Mouse (Mus musculus) MEL (cell line): ENCODE measurements around the gene Apbb2. TPM values are rescaled to one million over a fixed set of nuclear protein-coding genes. Genes with fewer than 3 reads are reported as not detected.

Experiments used
- DNase-seq: peaks from one replicate; pipeline ENCODE4 v3.0.0; 2011; ENCODE audit warnings: low read depth, low spot score
- H3K27ac ChIP-seq: 2 replicates; pipeline ENCODE4 v1.5.1; 2012; ENCODE audit warnings: low read depth, mild to moderate bottlenecking, control low read depth, low read length, moderate library complexity; ENCODE audit not compliant: control insufficient read depth
- H3K27me3 ChIP-seq, 2 experiments: fragments of 150-350 bp in 1 of 2; sonication (generic) in 1 of 2; 2 replicates each; pipeline ENCODE4 v1.6.1; 2012; ENCODE audit warnings: low read length in 2 of 2, mild to moderate bottlenecking in 2 of 2, improper control_type of control experiment in 1 of 2, moderate library complexity in 1 of 2; ENCODE audit not compliant: insufficient read depth in 2 of 2, control insufficient read depth in 1 of 2
- H3K36me3 ChIP-seq, 2 experiments: 2 replicates each; pipeline ENCODE4 v1.6.1; 2012 to 2014; ENCODE audit warnings: low read length in 2 of 2, improper control_type of control experiment in 1 of 2, inconsistent platforms in 1 of 2, mild to moderate bottlenecking in 1 of 2; ENCODE audit not compliant: insufficient read depth in 2 of 2, control insufficient read depth in 1 of 2
- H3K4me1 ChIP-seq, 2 experiments: fragments of 150-350 bp in 1 of 2; sonication (generic) in 1 of 2; 2 replicates each; pipeline ENCODE4 v1.6.1; 2012; ENCODE audit warnings: low read length in 2 of 2, improper control_type of control experiment in 1 of 2, mild to moderate bottlenecking in 1 of 2; ENCODE audit not compliant: insufficient read depth in 2 of 2, control insufficient read depth in 1 of 2
- H3K4me3 ChIP-seq, 2 experiments: fragments of 150-350 bp in 1 of 2; sonication (generic) in 1 of 2; 2 replicates each; pipeline ENCODE4 v1.5.1; 2012; ENCODE audit warnings: low read depth in 2 of 2, low read length in 2 of 2, mild to moderate bottlenecking in 2 of 2, moderate library complexity in 2 of 2, control low read depth in 1 of 2, improper control_type of control experiment in 1 of 2; ENCODE audit not compliant: control insufficient read depth in 1 of 2, insufficient read depth in 1 of 2
- H3K79me2 ChIP-seq: 2 replicates; pipeline ENCODE4 v1.6.1; 2012; ENCODE audit warnings: mild to moderate bottlenecking, low read length, moderate library complexity; ENCODE audit not compliant: control insufficient read depth, poor library complexity, insufficient read depth
- H3K9ac ChIP-seq: 2 replicates; pipeline ENCODE4 v1.6.1; 2012; ENCODE audit warnings: low read depth, mild to moderate bottlenecking, control low read depth, low read length, moderate library complexity; ENCODE audit not compliant: control insufficient read depth, poor library complexity, severe bottlenecking
- H3K9me3 ChIP-seq: fragments of 150-350 bp; sonication (generic); replicated peaks from 2 replicates; pipeline ENCODE4 v1.6.1; 2012; ENCODE audit warnings: mild to moderate bottlenecking, low read length, improper control_type of control experiment, moderate library complexity; ENCODE audit not compliant: insufficient read depth
- CHD2 ChIP-seq: IDR thresholded peaks from 2 replicates; pipeline ENCODE4 v1.6.1; 2011; ENCODE audit warnings: low read length, improper control_type of control experiment
- GABPA ChIP-seq: IDR thresholded peaks from 2 replicates; pipeline ENCODE4 v1.6.1; 2012; ENCODE audit warnings: low read depth, mild to moderate bottlenecking, inconsistent platforms, low read length, improper control_type of control experiment, moderate library complexity
- GATA1 ChIP-seq: IDR thresholded peaks from 2 replicates; pipeline ENCODE4 v1.6.1; 2011; ENCODE audit warnings: low read depth, low read length, improper control_type of control experiment
- JUND ChIP-seq: IDR thresholded peaks from 2 replicates; pipeline ENCODE4 v1.6.1; 2011; ENCODE audit warnings: low read depth, mild to moderate bottlenecking, improper control_type of control experiment, low read length
- MAX ChIP-seq: IDR thresholded peaks from 2 replicates; pipeline ENCODE4 v1.6.1; 2011; ENCODE audit warnings: low read length, improper control_type of control experiment
- MEF2A ChIP-seq: IDR thresholded peaks from 2 replicates; pipeline ENCODE4 v1.6.1; 2014; ENCODE audit warnings: low read depth, mild to moderate bottlenecking, inconsistent platforms, low read length, improper control_type of control experiment; ENCODE audit not compliant: poor library complexity, insufficient replicate concordance, severe bottlenecking; ENCODE audit errors: extremely low read depth
- MXI1 ChIP-seq: IDR thresholded peaks from 2 replicates; pipeline ENCODE4 v1.6.1; 2011; ENCODE audit warnings: mild to moderate bottlenecking, low read depth, low read length, improper control_type of control experiment
- MYB ChIP-seq: IDR thresholded peaks from 2 replicates; pipeline ENCODE4 v1.6.1; 2011; ENCODE audit warnings: mild to moderate bottlenecking, low read depth, low read length, improper control_type of control experiment
- MYC ChIP-seq: IDR thresholded peaks from 2 replicates; pipeline ENCODE4 v1.6.1; 2011; ENCODE audit warnings: low read depth, mild to moderate bottlenecking, low read length, improper control_type of control experiment, moderate library complexity
- NELFE ChIP-seq: IDR thresholded peaks from 2 replicates; pipeline ENCODE4 v1.6.1; 2011; ENCODE audit warnings: low read depth, low read length, improper control_type of control experiment
- POLR2A ChIP-seq, 2 experiments: IDR thresholded peaks; 2 replicates each; pipeline ENCODE4 v1.6.1; 2011 to 2012; ENCODE audit warnings: low read length in 2 of 2, mild to moderate bottlenecking in 2 of 2, control low read depth in 1 of 2, improper control_type of control experiment in 1 of 2, low read depth in 1 of 2, moderate library complexity in 1 of 2; ENCODE audit not compliant: control insufficient read depth in 1 of 2, insufficient read depth in 1 of 2, poor library complexity in 1 of 2
- POLR2AphosphoS5 ChIP-seq: IDR thresholded peaks from 2 replicates; pipeline ENCODE4 v1.6.1; 2012; ENCODE audit warnings: low read depth, borderline replicate concordance, mild to moderate bottlenecking, inconsistent platforms, low read length, moderate library complexity, mixed read lengths
- SIN3A ChIP-seq: IDR thresholded peaks from 2 replicates; pipeline ENCODE4 v1.6.1; 2012; ENCODE audit warnings: low read length, improper control_type of control experiment, inconsistent platforms
- TAL1 ChIP-seq: IDR thresholded peaks from 2 replicates; pipeline ENCODE4 v1.6.1; 2012; ENCODE audit warnings: mild to moderate bottlenecking, inconsistent platforms, low read length, moderate library complexity, mixed read lengths
- TBP ChIP-seq: IDR thresholded peaks from 2 replicates; pipeline ENCODE4 v1.8.0; 2011; ENCODE audit warnings: low read depth, low read length, improper control_type of control experiment
- USF1 ChIP-seq: IDR thresholded peaks from 2 replicates; pipeline ENCODE4 v1.6.1; 2014; ENCODE audit warnings: low read depth, mild to moderate bottlenecking, inconsistent platforms, low read length, improper control_type of control experiment, moderate library complexity
- ZMIZ1 ChIP-seq: IDR thresholded peaks from 2 replicates; pipeline ENCODE4 v1.6.1; 2012; ENCODE audit warnings: low read depth, mild to moderate bottlenecking, inconsistent platforms, low read length, improper control_type of control experiment, moderate library complexity
- polyA plus RNA-seq, 2 experiments: library from polyadenylated mRNA; stranded (reverse) in 1 of 2; unstranded in 1 of 2; fragments of >175 nt in 1 of 2; fragments of >200 nt in 1 of 2; gene quantifications; 2 replicates each; pipeline versions ENCODE4 v1.2.1 to v1.2.4; 2012; ENCODE audit warnings: low replicate concordance in 2 of 2, low read depth in 1 of 2; ENCODE audit not compliant: insufficient read length in 2 of 2, insufficient read depth in 1 of 2, missing spikeins in 1 of 2
- total RNA-seq: library from RNA; depleted of rRNA; stranded (reverse); fragments of 300-350 nt; gene quantifications from 2 replicates; pipeline ENCODE4 v1.2.3, GENCODE M21; 2012

Apbb2 gene
- total and polyA plus RNA-seq, 3 experiments: not detected

DNA sequence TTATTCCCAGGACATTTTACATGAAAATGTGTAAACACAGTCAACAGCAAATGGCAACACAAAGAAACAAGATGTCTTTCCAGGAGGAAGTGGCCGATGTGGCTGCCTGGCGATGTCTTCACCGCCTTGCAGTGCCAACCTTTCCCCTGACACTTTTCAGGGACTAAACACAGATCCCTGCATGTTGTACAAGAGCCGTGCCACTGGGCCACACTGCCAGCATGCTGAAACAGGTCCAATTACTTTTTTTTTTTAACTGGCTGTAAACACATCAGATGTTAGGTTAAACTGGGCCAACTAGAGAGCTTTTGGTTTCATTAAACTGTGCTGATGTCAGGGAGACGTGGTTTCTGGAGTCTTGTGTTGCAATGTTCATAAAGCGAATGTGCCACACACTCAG lies 319.7 kb downstream of the Apbb2 start:
- Histone ChIP-seq H3K9me3 (no peaks in the 10 kb centered on the region), H3K27me3 (no peaks in the 10 kb centered on the region), H3K79me2 (no peaks in the 10 kb centered on the region), H3K4me3 (no peak overlapping the region), H3K9ac (no peak overlapping the region), H3K4me1 (no peaks in the 10 kb centered on the region), H3K27ac (no peak overlapping the region)
- no peak for DNase-seq
- no peak for TF ChIP-seq SIN3A
- TF ChIP-seq TAL1: no peak
- TF ChIP-seq NELFE: no peak
- TF ChIP-seq TBP: no peak
- no peak for TF ChIP-seq MEF2A
- TF ChIP-seq, all 39 proteins: peak for 0
- no peaks in the 10 kb centered on the region for H3K36me3 ChIP-seq

DNA sequence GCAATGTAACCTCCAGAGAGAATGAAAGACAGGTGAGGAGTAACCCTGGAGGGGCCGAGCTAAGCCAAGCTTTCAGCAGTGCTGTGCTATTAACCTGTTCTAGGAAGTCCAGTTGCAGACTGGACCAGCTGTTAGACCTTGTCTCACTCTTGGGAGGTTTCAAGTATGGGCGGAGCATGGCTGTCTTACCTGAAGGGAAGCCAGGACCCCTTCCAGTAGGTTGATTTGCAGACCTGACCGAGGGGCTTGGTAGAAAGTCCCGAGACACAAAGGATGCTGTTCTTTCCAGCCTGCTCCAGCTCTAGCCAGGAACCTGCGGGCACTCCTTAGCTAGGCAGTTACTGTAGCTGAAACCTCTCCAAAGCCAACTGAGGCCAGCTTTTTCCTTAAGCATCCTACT lies 322.5 kb downstream of the Apbb2 start:
- Histone ChIP-seq H3K79me2 (no peaks in the 10 kb centered on the region), H3K4me1 (no peaks in the 10 kb centered on the region), H3K9ac (no peak overlapping the region), H3K27ac (no peak overlapping the region), H3K9me3 (no peaks in the 10 kb centered on the region), H3K27me3 (no peaks in the 10 kb centered on the region), H3K36me3 (no peaks in the 10 kb centered on the region), H3K4me3 (no peak overlapping the region)
- no peak for TF ChIP-seq USF1
- no peak for TF ChIP-seq MEF2A
- DNase-seq: no peak

DNA sequence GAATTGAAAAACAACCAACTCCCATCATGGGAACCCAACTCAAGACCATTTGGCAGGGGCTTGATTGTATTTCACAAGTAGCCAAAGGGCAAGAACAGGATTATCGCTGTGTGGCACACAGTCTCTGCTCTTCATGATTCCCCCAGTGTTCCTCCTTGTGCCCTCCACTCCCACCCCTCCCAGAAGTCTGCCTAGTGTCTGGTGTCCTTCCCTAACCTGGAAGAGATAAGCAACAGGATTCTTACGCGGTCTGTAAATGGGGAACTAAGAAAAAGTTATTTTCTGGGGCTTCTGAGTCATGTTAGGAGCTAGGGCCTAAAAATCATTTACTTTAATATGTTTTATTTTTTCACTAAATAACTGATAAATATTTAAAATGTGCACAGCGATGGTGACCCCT lies 323.6 kb downstream of the Apbb2 start:
- Histone ChIP-seq H3K79me2 (no peaks in the 10 kb centered on the region), H3K4me1 (no peaks in the 10 kb centered on the region), H3K9me3 (no peaks in the 10 kb centered on the region), H3K4me3 (no peak overlapping the region), H3K27me3 (no peaks in the 10 kb centered on the region), H3K27ac (no peak overlapping the region), H3K9ac (no peak overlapping the region), H3K36me3 (no peaks in the 10 kb centered on the region)
- no peak for DNase-seq
- no peak for TF ChIP-seq GATA1
- TF ChIP-seq JUND: no peak
- no peak for TF ChIP-seq MXI1

DNA sequence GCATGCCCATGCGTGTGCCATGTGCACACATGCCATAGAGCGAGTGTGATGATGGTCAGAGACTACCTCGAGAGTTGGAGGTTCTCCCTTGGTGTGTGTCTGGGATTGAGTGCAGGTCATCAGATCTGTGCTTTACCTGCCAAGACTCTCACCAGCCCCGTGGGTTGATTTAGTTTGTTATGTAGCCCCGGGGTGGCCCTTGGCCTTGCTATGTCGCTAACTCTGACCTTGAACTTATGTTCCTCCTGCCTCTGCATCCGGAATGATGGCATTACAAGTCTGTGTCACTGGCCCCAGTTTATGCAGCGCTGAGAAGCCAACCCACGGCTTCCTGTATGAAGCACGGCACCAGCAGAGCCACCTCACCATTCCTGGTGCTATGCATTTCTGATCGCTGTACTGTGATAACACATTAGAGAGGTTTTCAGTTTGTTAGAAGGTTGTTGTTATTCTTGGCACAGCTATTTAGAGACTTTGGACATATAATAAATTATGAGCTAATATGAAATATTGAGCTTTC lies 324.4 kb downstream of the Apbb2 start:
- Histone ChIP-seq H3K79me2 (no peaks in the 10 kb centered on the region), H3K27ac (no peak overlapping the region), H3K27me3 (no peaks in the 10 kb centered on the region; a peak in 1 of 4 replicates), H3K9ac (no peak overlapping the region), H3K4me3 (no peak overlapping the region), H3K36me3 (no peaks in the 10 kb centered on the region), H3K9me3 (no peaks in the 10 kb centered on the region), H3K4me1 (no peaks in the 10 kb centered on the region)
- DNase-seq: no peak
- TF ChIP-seq MAX (no peak), POLR2A (IDR thresholded peaks at IDR 0.05; ENCODE audit: control insufficient read depth in 1 of 2, insufficient read depth in 1 of 2, low read depth in 1 of 2, low read length in 2 of 2, poor library complexity in 1 of 2) (no peak), POLR2AphosphoS5 (no peak), CHD2 (no peak), TAL1 (no peak), GABPA (no peak), USF1 (no peak), MYC (no peak), ZMIZ1 (no peak), MYB (no peak), NELFE (no peak), SIN3A (no peak)
